Mouse (Mus musculus): Measurements from ENCODE around the gene Ccdc134.

Gene Ccdc134

GRCm38 (mm10) chr15:82184656-82185055 is 56.9 kb downstream of the Ccdc134 start:
- TF ChIP-seq POU5F1 (IDR thresholded peaks at IDR 0.05; ENCODE audit: borderline replicate concordance, low read length) = no peak
- no peak for TF ChIP-seq CTCF (conservative IDR thresholded peaks at IDR 0.05; ENCODE audit: low read length)
- no peak for TF ChIP-seq NANOG (IDR thresholded peaks at IDR 0.05; ENCODE audit: borderline replicate concordance, low read length)
- no peaks in the 10 kb centered on the region for H3K27me3 ChIP-seq (ENCODE audit: insufficient read depth, low read length)
- peaks cover 11% of the 10 kb centered on the region; the same call in 1 of the 2 replicates for H3K9me3 ChIP-seq (ENCODE audit: low read length)
- peaks cover 97% of the 10 kb centered on the region for H3K36me3 ChIP-seq (ENCODE audit: insufficient read depth, low read length)
- peaks cover 74% of the 10 kb centered on the region for H3K4me1 ChIP-seq (replicated peaks; ENCODE audit: low read depth, low read length)
- H3K4me3 ChIP-seq (replicated peaks; ENCODE audit: low read length) = 0 out of 2 replicates have a peak overlapping the region, but pooled peaks have one; percentile 17

GRCm38 (mm10) chr15:82185062-82185783 is 57.5 kb downstream of the Ccdc134 start:
- H3K4me3 ChIP-seq (replicated peaks; ENCODE audit: low read length) = 0 out of 2 replicates have a peak overlapping the region, but pooled peaks have one; percentile 17
- TF ChIP-seq POU5F1 (IDR thresholded peaks at IDR 0.05; ENCODE audit: borderline replicate concordance, low read length) (no peak), CTCF (conservative IDR thresholded peaks at IDR 0.05; ENCODE audit: low read length) (no peak), NANOG (IDR thresholded peaks at IDR 0.05; ENCODE audit: borderline replicate concordance, low read length) (no peak)
- peaks cover 80% of the 10 kb centered on the region for H3K4me1 ChIP-seq (replicated peaks; ENCODE audit: low read depth, low read length)
- peaks cover 7% of the 10 kb centered on the region; the same call in 1 of the 2 replicates for H3K9me3 ChIP-seq (ENCODE audit: low read length)
- no peaks in the 10 kb centered on the region for H3K27me3 ChIP-seq (ENCODE audit: insufficient read depth, low read length)
- H3K36me3 ChIP-seq (ENCODE audit: insufficient read depth, low read length) = peaks cover 97% of the 10 kb centered on the region

GRCm38 (mm10) chr15:82186131-82186530 is 58.4 kb downstream of the Ccdc134 start:
- 0 out of 2 replicates have a peak overlapping the region, but pooled peaks have one; percentile 5 for H3K4me3 ChIP-seq (replicated peaks; ENCODE audit: low read length)
- H3K4me1 ChIP-seq (replicated peaks; ENCODE audit: low read depth, low read length) = peaks cover 89% of the 10 kb centered on the region
- H3K9me3 ChIP-seq (ENCODE audit: low read length) = peaks cover 7% of the 10 kb centered on the region; the same call in 1 of the 2 replicates
- no peaks in the 10 kb centered on the region for H3K27me3 ChIP-seq (ENCODE audit: insufficient read depth, low read length)
- H3K36me3 ChIP-seq (ENCODE audit: insufficient read depth, low read length) = peaks cover 95% of the 10 kb centered on the region
- TF ChIP-seq CTCF (conservative IDR thresholded peaks at IDR 0.05; ENCODE audit: low read length) (no peak), POU5F1 (IDR thresholded peaks at IDR 0.05; ENCODE audit: borderline replicate concordance, low read length) (no peak), NANOG (IDR thresholded peaks at IDR 0.05; ENCODE audit: borderline replicate concordance, low read length) (no peak)

- Histone ChIP-seq H3K9me3 (ENCODE audit: low read length) (peaks cover 7% of the 10 kb centered on the region; the same call in 1 of the 2 replicates), H3K27me3 (ENCODE audit: insufficient read depth, low read length) (no peaks in the 10 kb centered on the region), H3K4me3 (replicated peaks; ENCODE audit: low read length) (0 out of 2 replicates have a peak overlapping the region, but pooled peaks have one; percentile 5), H3K36me3 (ENCODE audit: insufficient read depth, low read length) (peaks cover 95% of the 10 kb centered on the region), H3K4me1 (replicated peaks; ENCODE audit: low read depth, low read length) (peaks cover 93% of the 10 kb centered on the region)
- TF ChIP-seq CTCF (conservative IDR thresholded peaks at IDR 0.05; ENCODE audit: low read length) = no peak
- TF ChIP-seq NANOG (IDR thresholded peaks at IDR 0.05; ENCODE audit: borderline replicate concordance, low read length) = no peak
- no peak for TF ChIP-seq POU5F1 (IDR thresholded peaks at IDR 0.05; ENCODE audit: borderline replicate concordance, low read length)
Observed at GRCm38 (mm10) chr15:82186931-82187330, 59.2 kb downstream of the Ccdc134 start.

- Histone ChIP-seq H3K9me3 (ENCODE audit: low read length) (peaks cover 2% of the 10 kb centered on the region; the same call in 1 of the 2 replicates), H3K27me3 (ENCODE audit: insufficient read depth, low read length) (no peaks in the 10 kb centered on the region), H3K4me3 (replicated peaks; ENCODE audit: low read length) (no peak overlapping the region), H3K36me3 (ENCODE audit: insufficient read depth, low read length) (peaks cover 95% of the 10 kb centered on the region), H3K4me1 (replicated peaks; ENCODE audit: low read depth, low read length) (peaks cover 96% of the 10 kb centered on the region)
- TF ChIP-seq CTCF (conservative IDR thresholded peaks at IDR 0.05; ENCODE audit: low read length) (peak; percentile 53), NANOG (IDR thresholded peaks at IDR 0.05; ENCODE audit: borderline replicate concordance, low read length) (no peak)
Observed at GRCm38 (mm10) chr15:82187401-82187800, 59.7 kb downstream of the Ccdc134 start.

- Histone ChIP-seq H3K4me3 (replicated peaks; ENCODE audit: low read length) (no peak overlapping the region), H3K27me3 (ENCODE audit: insufficient read depth, low read length) (no peaks in the 10 kb centered on the region), H3K4me1 (replicated peaks; ENCODE audit: low read depth, low read length) (peaks cover 100% of the 10 kb centered on the region), H3K9me3 (ENCODE audit: low read length) (no peaks in the 10 kb centered on the region), H3K36me3 (ENCODE audit: insufficient read depth, low read length) (peaks cover 95% of the 10 kb centered on the region)
- TF ChIP-seq CTCF (conservative IDR thresholded peaks at IDR 0.05; ENCODE audit: low read length) = no peak
- no peak for TF ChIP-seq POU5F1 (IDR thresholded peaks at IDR 0.05; ENCODE audit: borderline replicate concordance, low read length)
- no peak; the same call in 1 of the 2 replicates for TF ChIP-seq NANOG (IDR thresholded peaks at IDR 0.05; ENCODE audit: borderline replicate concordance, low read length)
Observed at GRCm38 (mm10) chr15:82187924-82188323, 60.2 kb downstream of the Ccdc134 start.

GRCm38 (mm10) chr15:82188481-82189240 is 60.9 kb downstream of the Ccdc134 start:
- TF ChIP-seq CTCF (conservative IDR thresholded peaks at IDR 0.05; ENCODE audit: low read length) = peak; percentile 96
- no peak for TF ChIP-seq POU5F1 (IDR thresholded peaks at IDR 0.05; ENCODE audit: borderline replicate concordance, low read length)
- peaks cover 99% of the 10 kb centered on the region for H3K4me1 ChIP-seq (replicated peaks; ENCODE audit: low read depth, low read length)
- no peaks in the 10 kb centered on the region for H3K27me3 ChIP-seq (ENCODE audit: insufficient read depth, low read length)
- H3K36me3 ChIP-seq (ENCODE audit: insufficient read depth, low read length) = peaks cover 95% of the 10 kb centered on the region
- no peaks in the 10 kb centered on the region for H3K9me3 ChIP-seq (ENCODE audit: low read length)
- no peak overlapping the region; the same call in 1 of the 2 replicates for H3K4me3 ChIP-seq (replicated peaks; ENCODE audit: low read length)
